Mouse (Mus musculus) kidney, adult 2 months (tissue): ENCODE measurements around the gene Tmem8.

Experiments
- CTCF ChIP-seq: fragments of 200-500 bp; conservative IDR thresholded peaks from 2 replicates; pipeline ENCODE4 v1.5.1; 2011; ENCODE audit warnings: low read depth, mild to moderate bottlenecking, control low read depth, low read length, moderate library complexity, mixed read lengths; ENCODE audit not compliant: insufficient read depth, insufficient read length
- POLR2A ChIP-seq: fragments of 200-500 bp; IDR thresholded peaks from one replicate; pipeline ENCODE4 v1.6.1; 2011; ENCODE audit warnings: low read depth, low read length, control low read depth

GRCm38 (mm10) chr17:26064916-26065315, 48.2 kb upstream of the Tmem8 start:
- TF ChIP-seq CTCF (no peak), POLR2A (no peak)
